Mouse (Mus musculus): ENCODE data around the gene Topbp1. TPM values are rescaled to one million over a fixed set of nuclear protein-coding genes. Genes with fewer than 3 reads are reported as not detected.
A peak's percentile ranks its signal among the peaks of the same experiment; 100 is the strongest.

The Topbp1 gene
- polyA plus RNA-seq (2016; fragmentation: Nextera tagmentation; extraction: Ambion mirVana) = 86.9 and 93.9 TPM in 2 replicates

- Histone ChIP-seq H3K27me3 (replicated peaks; ENCODE audit: low read depth, poor library complexity, severe bottlenecking) (no peaks in the 10 kb centered on the region), H3K9me3 (no peaks in the 10 kb centered on the region), H3K4me3 (peak within 1 kb of the TSS; percentile 96), H3K36me3 (replicated peaks) (peaks cover 36% of the 10 kb centered on the region), H3K4me1 (peaks cover 17% of the 10 kb centered on the region), H3K27ac (replicated peaks) (peak within 1 kb of the TSS; percentile 98)
- WGBS = under 1% methylated on average over 49 of the region's 49 CpGs
- DNase-seq (ENCODE audit: low spot score) = peak; percentile 98
These were observed at the start of gene Topbp1, which contains the start of gene 1300017J02Rik for GRCm38 (mm10) chr9:103304927-103305326. Topbp1 (plus strand) TSS chr9:103305215. 1300017J02Rik (minus strand) TSS chr9:103305082.

- WGBS = 84% methylated on average over 4 of the region's 4 CpGs
- Histone ChIP-seq H3K4me1 (no peaks in the 10 kb centered on the region), H3K9me3 (no peaks in the 10 kb centered on the region), H3K4me3 (no peak overlapping the region), H3K27me3 (replicated peaks; ENCODE audit: low read depth, poor library complexity, severe bottlenecking) (no peaks in the 10 kb centered on the region), H3K36me3 (replicated peaks) (no peaks in the 10 kb centered on the region), H3K27ac (replicated peaks) (no peak overlapping the region)
- DNase-seq (ENCODE audit: low spot score) = no peak
These were observed 39.2 kb upstream of the Topbp1 start for GRCm38 (mm10) chr9:103265778-103266177.

GRCm38 (mm10) chr9:103271104-103271503 lies 33.9 kb upstream of the Topbp1 start:
- no peaks in the 10 kb centered on the region for H3K4me1 ChIP-seq
- 65% methylated on average over 4 of the region's 4 CpGs for WGBS
- no peaks in the 10 kb centered on the region for H3K27me3 ChIP-seq (replicated peaks; ENCODE audit: low read depth, poor library complexity, severe bottlenecking)
- H3K4me3 ChIP-seq = no peak overlapping the region
- no peak for DNase-seq (ENCODE audit: low spot score)
- H3K36me3 ChIP-seq (replicated peaks) = no peaks in the 10 kb centered on the region
- no peaks in the 10 kb centered on the region for H3K9me3 ChIP-seq
- H3K27ac ChIP-seq (replicated peaks) = no peak overlapping the region

- Histone ChIP-seq H3K27ac (replicated peaks) (no peak overlapping the region), H3K9me3 (no peaks in the 10 kb centered on the region), H3K4me3 (no peak overlapping the region), H3K36me3 (replicated peaks) (no peaks in the 10 kb centered on the region), H3K27me3 (replicated peaks; ENCODE audit: low read depth, poor library complexity, severe bottlenecking) (no peaks in the 10 kb centered on the region), H3K4me1 (no peaks in the 10 kb centered on the region)
- 88% methylated on average over 8 of the region's 8 CpGs for WGBS
- no peak for DNase-seq (ENCODE audit: low spot score)
These were observed 30.2 kb upstream of the Topbp1 start for GRCm38 (mm10) chr9:103274819-103275218.

- Histone ChIP-seq H3K27ac (replicated peaks) (no peak overlapping the region), H3K4me1 (no peaks in the 10 kb centered on the region), H3K27me3 (replicated peaks; ENCODE audit: low read depth, poor library complexity, severe bottlenecking) (no peaks in the 10 kb centered on the region), H3K4me3 (no peak overlapping the region), H3K36me3 (replicated peaks) (no peaks in the 10 kb centered on the region), H3K9me3 (no peaks in the 10 kb centered on the region)
- WGBS = 70% methylated on average over 1 of the region's 1 CpGs
- no peak for DNase-seq (ENCODE audit: low spot score)
These were observed 29.3 kb upstream of the Topbp1 start for GRCm38 (mm10) chr9:103275676-103276075.

- Histone ChIP-seq H3K9me3 (no peaks in the 10 kb centered on the region), H3K36me3 (replicated peaks) (no peaks in the 10 kb centered on the region), H3K4me3 (no peak overlapping the region), H3K27me3 (replicated peaks; ENCODE audit: low read depth, poor library complexity, severe bottlenecking) (no peaks in the 10 kb centered on the region), H3K4me1 (no peaks in the 10 kb centered on the region), H3K27ac (replicated peaks) (no peak overlapping the region)
- WGBS = 83% methylated on average over 6 of the region's 6 CpGs
- DNase-seq (ENCODE audit: low spot score) = no peak
These were observed 28.1 kb upstream of the Topbp1 start for GRCm38 (mm10) chr9:103276876-103277275.

- no peak for DNase-seq (ENCODE audit: low spot score)
These were observed 18.6 kb upstream of the Topbp1 start for GRCm38 (mm10) chr9:103286396-103286795.

GRCm38 (mm10) chr9:103286901-103287422 lies 18.1 kb upstream of the Topbp1 start:
- Histone ChIP-seq H3K27ac (replicated peaks) (peak overlapping the region; percentile 40; the same call in 1 of the 2 replicates), H3K4me1 (peaks cover 9% of the 10 kb centered on the region; the same call in 1 of the 2 replicates), H3K4me3 (no peak overlapping the region), H3K27me3 (replicated peaks; ENCODE audit: low read depth, poor library complexity, severe bottlenecking) (no peaks in the 10 kb centered on the region), H3K36me3 (replicated peaks) (no peaks in the 10 kb centered on the region), H3K9me3 (no peaks in the 10 kb centered on the region)
- no peak for DNase-seq (ENCODE audit: low spot score)
- 66% methylated on average over 13 of the region's 13 CpGs for WGBS

More at GRCm38 (mm10) chr9:103286396-103286795, 18.6 kb upstream of the Topbp1 start:
- 52% methylated on average over 4 of the region's 4 CpGs for WGBS
- no peaks in the 10 kb centered on the region for H3K36me3 ChIP-seq (replicated peaks)
- no peak overlapping the region for H3K4me3 ChIP-seq
- H3K4me1 ChIP-seq = peaks cover 9% of the 10 kb centered on the region; the same call in 1 of the 2 replicates
- no peaks in the 10 kb centered on the region for H3K27me3 ChIP-seq (replicated peaks; ENCODE audit: low read depth, poor library complexity, severe bottlenecking)
- no peak overlapping the region for H3K27ac ChIP-seq (replicated peaks)
- H3K9me3 ChIP-seq = no peaks in the 10 kb centered on the region

- H3K9me3 ChIP-seq = no peaks in the 10 kb centered on the region
- H3K27me3 ChIP-seq (replicated peaks; ENCODE audit: low read depth, poor library complexity, severe bottlenecking) = no peaks in the 10 kb centered on the region
- no peaks in the 10 kb centered on the region for H3K36me3 ChIP-seq (replicated peaks)
- no peak overlapping the region; the same call in 1 of the 2 replicates for H3K27ac ChIP-seq (replicated peaks)
- H3K4me1 ChIP-seq = peaks cover 9% of the 10 kb centered on the region; the same call in 1 of the 2 replicates
- 0 out of 2 replicates have a peak overlapping the region, but pooled peaks have one; percentile 25 for H3K4me3 ChIP-seq
- DNase-seq (ENCODE audit: low spot score) = no peak
- WGBS = 84% methylated on average over 19 of the region's 19 CpGs
These were observed 17.1 kb upstream of the Topbp1 start for GRCm38 (mm10) chr9:103287840-103288488.

GRCm38 (mm10) chr9:103288489-103289180 lies 16.4 kb upstream of the Topbp1 start:
- WGBS = 88% methylated on average over 13 of the region's 13 CpGs
- Histone ChIP-seq H3K36me3 (replicated peaks) (no peaks in the 10 kb centered on the region), H3K4me3 (no peak overlapping the region), H3K27me3 (replicated peaks; ENCODE audit: low read depth, poor library complexity, severe bottlenecking) (no peaks in the 10 kb centered on the region), H3K4me1 (peaks cover 9% of the 10 kb centered on the region; the same call in 1 of the 2 replicates), H3K9me3 (no peaks in the 10 kb centered on the region), H3K27ac (replicated peaks) (no peak overlapping the region)
- no peak for DNase-seq (ENCODE audit: low spot score)

GRCm38 (mm10) chr9:103294507-103294906 lies 10.5 kb upstream of the Topbp1 start:
- Histone ChIP-seq H3K4me3 (no peak overlapping the region), H3K36me3 (replicated peaks) (0 out of 2 replicates have a peak, but pooled peaks cover 2% of the 10 kb centered on the region), H3K9me3 (no peaks in the 10 kb centered on the region), H3K27me3 (replicated peaks; ENCODE audit: low read depth, poor library complexity, severe bottlenecking) (no peaks in the 10 kb centered on the region), H3K4me1 (no peaks in the 10 kb centered on the region), H3K27ac (replicated peaks) (no peak overlapping the region)
- 94% methylated on average over 2 of the region's 2 CpGs for WGBS
- no peak for DNase-seq (ENCODE audit: low spot score)

GRCm38 (mm10) chr9:103301086-103301485 lies 3.9 kb upstream of the Topbp1 start:
- Histone ChIP-seq H3K4me1 (no peaks in the 10 kb centered on the region; the same call in 1 of the 2 replicates), H3K36me3 (replicated peaks) (0 out of 2 replicates have a peak, but pooled peaks cover 3% of the 10 kb centered on the region), H3K27me3 (replicated peaks; ENCODE audit: low read depth, poor library complexity, severe bottlenecking) (no peaks in the 10 kb centered on the region), H3K27ac (replicated peaks) (no peak overlapping the region), H3K9me3 (no peaks in the 10 kb centered on the region), H3K4me3 (no peak overlapping the region)
- WGBS = 93% methylated on average over 8 of the region's 8 CpGs
- no peak for DNase-seq (ENCODE audit: low spot score)
